Mouse (Mus musculus): ENCODE measurements around the gene Zbtb16. TPM values are rescaled to one million over a fixed set of nuclear protein-coding genes. Genes with fewer than 3 reads are reported as not detected.

Gene Zbtb16
- polyA plus RNA-seq, 1 experiment from 2014 or later, result 5.6 TPM

GRCm38 (mm10) chr9:48823319-48823705, 12.7 kb downstream of the Zbtb16 start:
- H3K4me2 ChIP-seq, result no peak overlapping the region

GRCm38 (mm10) chr9:48822586-48823318, 13.3 kb downstream of the Zbtb16 start:
- Histone ChIP-seq H3K4me3 (replicated peaks) (no peak overlapping the region), H3K4me1 (peaks cover 43% of the 10 kb centered on the region), H3K27ac (no peak overlapping the region), H3K4me2 (peak overlapping the region; percentile 29), H3K9ac (no peak overlapping the region), H3K9me3 (no peaks in the 10 kb centered on the region), H3K27me3 (peaks cover 23% of the 10 kb centered on the region), H3K36me3 (replicated peaks) (no peaks in the 10 kb centered on the region)
- 17% methylated on average over 18 of the region's 18 CpGs for whole genome bisulfite sequencing
- peak; percentile 33; the same call in 1 of the 2 replicates for ATAC-seq (ENCODE audit: low FRiP score)

More at GRCm38 (mm10) chr9:48823319-48823705, 12.7 kb downstream of the Zbtb16 start:
- Histone ChIP-seq H3K4me3 (replicated peaks) (no peak overlapping the region), H3K27ac (no peak overlapping the region), H3K9me3 (no peaks in the 10 kb centered on the region), H3K9ac (no peak overlapping the region), H3K36me3 (replicated peaks) (no peaks in the 10 kb centered on the region), H3K4me1 (peaks cover 43% of the 10 kb centered on the region), H3K27me3 (peaks cover 23% of the 10 kb centered on the region)
- no peak for ATAC-seq (ENCODE audit: low FRiP score)
- 13% methylated on average over 7 of the region's 7 CpGs for WGBS

DNA sequence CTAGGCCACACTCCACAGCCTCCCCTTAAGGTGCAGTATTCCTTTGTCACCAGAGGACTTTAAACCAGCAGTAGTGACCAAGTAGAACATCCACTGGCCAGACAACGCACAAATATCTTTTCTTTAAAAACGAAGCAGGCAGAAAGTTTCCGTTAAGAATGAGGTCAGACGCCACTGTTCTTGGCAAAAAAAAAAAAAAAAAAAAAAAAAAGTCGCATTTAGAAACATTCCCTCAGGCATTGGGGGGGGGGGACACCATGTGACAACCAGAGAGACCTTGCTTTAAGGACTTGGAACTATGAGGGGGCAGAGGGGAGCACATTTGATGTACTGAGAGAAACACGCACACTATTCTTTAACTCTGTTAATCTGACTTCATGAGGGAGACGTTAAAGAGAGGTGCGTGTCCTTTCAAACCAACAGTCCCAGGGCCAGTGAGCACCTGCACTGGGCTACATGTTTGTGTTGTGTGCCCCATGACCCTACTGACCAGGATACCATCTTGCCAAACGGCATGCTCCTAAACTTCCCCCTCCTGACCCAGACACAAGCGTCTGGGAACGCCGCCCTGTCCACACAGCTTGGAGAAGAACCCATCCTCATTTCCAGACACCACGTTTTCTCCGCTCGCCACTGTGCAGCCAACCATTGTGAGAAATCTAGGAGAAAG, 14.0 kb downstream of the Zbtb16 start:
- WGBS, result 62% methylated on average over 15 of the region's 15 CpGs
- peaks cover 23% of the 10 kb centered on the region for H3K27me3 ChIP-seq
- no peak overlapping the region for H3K9ac ChIP-seq
- H3K36me3 ChIP-seq (replicated peaks), result no peaks in the 10 kb centered on the region
- no peak overlapping the region for H3K4me2 ChIP-seq
- H3K4me1 ChIP-seq, result peaks cover 43% of the 10 kb centered on the region
- H3K27ac ChIP-seq, result no peak overlapping the region
- H3K4me3 ChIP-seq (replicated peaks), result no peak overlapping the region
- no peak for ATAC-seq (ENCODE audit: low FRiP score)
- no peaks in the 10 kb centered on the region for H3K9me3 ChIP-seq

DNA sequence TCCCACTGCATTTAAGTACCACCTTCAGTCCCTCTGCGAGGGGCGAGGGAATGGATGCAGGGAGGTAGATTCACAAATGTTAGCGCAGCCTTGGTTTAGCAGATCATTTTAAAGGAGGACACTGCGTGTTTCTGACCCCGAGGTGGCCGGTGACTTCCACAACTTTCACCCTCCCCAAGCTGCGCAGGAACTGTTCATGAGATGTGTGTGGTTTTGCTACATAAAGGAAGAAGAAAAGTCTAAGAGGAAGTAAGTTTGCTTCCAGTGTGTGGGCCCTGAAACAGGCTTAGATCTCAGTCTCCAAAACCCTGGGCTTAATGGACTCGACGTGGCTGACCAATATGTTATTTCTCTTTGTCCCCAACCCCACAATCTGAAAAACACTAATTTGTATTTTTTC, 14.6 kb downstream of the Zbtb16 start:
- Histone ChIP-seq H3K36me3 (replicated peaks) (no peaks in the 10 kb centered on the region), H3K4me1 (peaks cover 43% of the 10 kb centered on the region), H3K27ac (no peak overlapping the region), H3K27me3 (peaks cover 21% of the 10 kb centered on the region), H3K4me2 (no peak overlapping the region), H3K9me3 (no peaks in the 10 kb centered on the region), H3K9ac (no peak overlapping the region), H3K4me3 (replicated peaks) (no peak overlapping the region)
- no peak for ATAC-seq (ENCODE audit: low FRiP score)
- 79% methylated on average over 9 of the region's 9 CpGs for WGBS

- no peaks in the 10 kb centered on the region for H3K9me3 ChIP-seq
- WGBS, result 16% methylated on average over 3 of the region's 3 CpGs
- H3K4me3 ChIP-seq (replicated peaks), result no peak overlapping the region
- ATAC-seq (ENCODE audit: low FRiP score), result no peak
- H3K27ac ChIP-seq, result no peak overlapping the region
- no peaks in the 10 kb centered on the region for H3K36me3 ChIP-seq (replicated peaks)
- no peak overlapping the region for H3K4me2 ChIP-seq
- no peak overlapping the region; the same call in 1 of the 2 replicates for H3K9ac ChIP-seq
- peaks cover 43% of the 10 kb centered on the region for H3K4me1 ChIP-seq
- peaks cover 17% of the 10 kb centered on the region for H3K27me3 ChIP-seq
Observed at GRCm38 (mm10) chr9:48820791-48821190, 15.2 kb downstream of the Zbtb16 start.

- 92% methylated on average over 10 of the region's 10 CpGs for WGBS
- H3K4me1 ChIP-seq, result peaks cover 42% of the 10 kb centered on the region
- ATAC-seq (ENCODE audit: low FRiP score), result no peak
- no peaks in the 10 kb centered on the region for H3K9me3 ChIP-seq
- H3K27ac ChIP-seq, result no peak overlapping the region
- peaks cover 13% of the 10 kb centered on the region for H3K27me3 ChIP-seq
- no peaks in the 10 kb centered on the region for H3K36me3 ChIP-seq (replicated peaks)
- H3K4me2 ChIP-seq, result no peak overlapping the region
- H3K4me3 ChIP-seq (replicated peaks), result no peak overlapping the region
- no peak overlapping the region for H3K9ac ChIP-seq
Observed at GRCm38 (mm10) chr9:48819695-48820094, 16.3 kb downstream of the Zbtb16 start.

- Histone ChIP-seq H3K4me1 (peaks cover 42% of the 10 kb centered on the region), H3K9me3 (no peaks in the 10 kb centered on the region), H3K27me3 (peaks cover 8% of the 10 kb centered on the region), H3K27ac (no peak overlapping the region), H3K4me3 (replicated peaks) (no peak overlapping the region), H3K36me3 (replicated peaks) (no peaks in the 10 kb centered on the region), H3K4me2 (no peak overlapping the region), H3K9ac (no peak overlapping the region)
- ATAC-seq (ENCODE audit: low FRiP score), result no peak
- WGBS, result 75% methylated on average over 3 of the region's 3 CpGs
Observed at GRCm38 (mm10) chr9:48819137-48819536, 16.9 kb downstream of the Zbtb16 start.

- ATAC-seq (ENCODE audit: low FRiP score), result no peak
- Histone ChIP-seq H3K9me3 (no peaks in the 10 kb centered on the region), H3K27me3 (peaks cover 8% of the 10 kb centered on the region), H3K36me3 (replicated peaks) (no peaks in the 10 kb centered on the region), H3K4me1 (peaks cover 33% of the 10 kb centered on the region), H3K27ac (no peak overlapping the region), H3K4me2 (no peak overlapping the region), H3K4me3 (replicated peaks) (no peak overlapping the region), H3K9ac (no peak overlapping the region)
- 90% methylated on average over 4 of the region's 4 CpGs for WGBS
Observed at GRCm38 (mm10) chr9:48817907-48818306, 18.1 kb downstream of the Zbtb16 start.

- no peak overlapping the region for H3K9ac ChIP-seq
- no peak overlapping the region for H3K4me3 ChIP-seq (replicated peaks)
- no peaks in the 10 kb centered on the region for H3K9me3 ChIP-seq
- peaks cover 28% of the 10 kb centered on the region for H3K4me1 ChIP-seq
- H3K27me3 ChIP-seq, result peaks cover 3% of the 10 kb centered on the region; the same call in 1 of the 2 replicates
- no peak for ATAC-seq (ENCODE audit: low FRiP score)
- no peak overlapping the region for H3K27ac ChIP-seq
- H3K36me3 ChIP-seq (replicated peaks), result no peaks in the 10 kb centered on the region
- no peak overlapping the region for H3K4me2 ChIP-seq
- 88% methylated on average over 7 of the region's 7 CpGs for WGBS
Observed at GRCm38 (mm10) chr9:48817399-48817793, 18.6 kb downstream of the Zbtb16 start.

DNA sequence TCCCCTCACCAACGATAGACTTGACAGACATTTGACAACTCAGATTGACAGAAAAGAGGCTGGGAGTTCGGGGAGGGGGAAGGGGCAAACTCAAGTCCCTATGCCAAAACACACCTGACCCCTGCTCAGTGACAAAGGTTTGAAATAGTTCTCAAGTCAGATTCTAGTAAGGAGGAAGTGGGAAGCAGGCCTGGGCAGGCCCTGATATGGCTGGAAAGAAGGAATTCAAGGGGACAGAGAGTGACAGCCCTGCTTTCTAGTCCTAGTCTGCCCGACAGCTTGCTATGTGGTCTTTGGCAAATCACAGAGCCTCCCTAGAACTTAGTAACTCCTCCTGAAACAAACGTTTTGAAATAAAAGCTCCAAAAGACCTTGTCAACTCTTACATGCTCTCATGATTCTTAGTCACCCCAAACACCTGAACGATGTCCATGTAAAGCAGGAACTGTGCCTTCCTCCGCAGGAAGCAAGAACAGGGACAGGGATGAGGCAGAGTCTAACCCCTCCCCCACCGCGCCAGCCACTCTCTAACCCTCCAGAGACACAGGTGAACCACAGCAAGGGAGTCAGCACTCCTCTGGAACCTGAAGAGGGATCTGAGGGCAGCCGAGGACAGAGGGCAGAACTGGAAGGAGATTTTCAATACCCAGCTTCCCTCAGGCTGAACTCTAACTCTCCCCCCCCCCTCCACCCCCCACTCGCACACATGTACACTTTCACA, 19.2 kb downstream of the Zbtb16 start:
- Histone ChIP-seq H3K36me3 (replicated peaks) (no peaks in the 10 kb centered on the region), H3K9ac (no peak overlapping the region), H3K4me1 (peaks cover 22% of the 10 kb centered on the region), H3K4me3 (replicated peaks) (no peak overlapping the region), H3K4me2 (no peak overlapping the region), H3K27me3 (no peaks in the 10 kb centered on the region), H3K27ac (no peak overlapping the region), H3K9me3 (no peaks in the 10 kb centered on the region)
- no peak for ATAC-seq (ENCODE audit: low FRiP score)
- 62% methylated on average over 10 of the region's 10 CpGs for WGBS

DNA sequence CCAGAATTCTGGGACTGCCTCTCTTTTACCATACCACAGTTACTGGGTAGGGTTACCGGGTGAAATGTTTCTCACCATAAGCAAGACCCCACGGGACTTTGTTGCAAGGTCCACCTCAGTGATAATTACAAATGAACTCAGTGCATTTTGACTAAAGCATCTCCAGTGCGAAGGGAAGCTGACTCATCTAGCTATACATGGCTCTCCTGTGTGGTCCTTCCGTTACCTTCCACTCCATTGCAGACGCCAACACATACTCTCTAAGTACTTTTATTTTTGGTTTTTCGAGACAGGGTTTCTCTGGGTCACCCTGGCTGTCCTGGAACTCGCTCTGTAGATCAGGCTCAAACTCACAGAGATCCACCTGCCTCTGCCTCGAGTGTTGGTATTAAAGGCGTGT, 19.9 kb downstream of the Zbtb16 start:
- 91% methylated on average over 9 of the region's 9 CpGs for WGBS
- no peaks in the 10 kb centered on the region for H3K36me3 ChIP-seq (replicated peaks)
- peaks cover 18% of the 10 kb centered on the region for H3K4me1 ChIP-seq
- H3K27ac ChIP-seq, result no peak overlapping the region
- no peaks in the 10 kb centered on the region for H3K9me3 ChIP-seq
- no peak overlapping the region for H3K4me3 ChIP-seq (replicated peaks)
- H3K4me2 ChIP-seq, result no peak overlapping the region
- H3K9ac ChIP-seq, result no peak overlapping the region
- no peak for ATAC-seq (ENCODE audit: low FRiP score)
- H3K27me3 ChIP-seq, result no peaks in the 10 kb centered on the region

DNA sequence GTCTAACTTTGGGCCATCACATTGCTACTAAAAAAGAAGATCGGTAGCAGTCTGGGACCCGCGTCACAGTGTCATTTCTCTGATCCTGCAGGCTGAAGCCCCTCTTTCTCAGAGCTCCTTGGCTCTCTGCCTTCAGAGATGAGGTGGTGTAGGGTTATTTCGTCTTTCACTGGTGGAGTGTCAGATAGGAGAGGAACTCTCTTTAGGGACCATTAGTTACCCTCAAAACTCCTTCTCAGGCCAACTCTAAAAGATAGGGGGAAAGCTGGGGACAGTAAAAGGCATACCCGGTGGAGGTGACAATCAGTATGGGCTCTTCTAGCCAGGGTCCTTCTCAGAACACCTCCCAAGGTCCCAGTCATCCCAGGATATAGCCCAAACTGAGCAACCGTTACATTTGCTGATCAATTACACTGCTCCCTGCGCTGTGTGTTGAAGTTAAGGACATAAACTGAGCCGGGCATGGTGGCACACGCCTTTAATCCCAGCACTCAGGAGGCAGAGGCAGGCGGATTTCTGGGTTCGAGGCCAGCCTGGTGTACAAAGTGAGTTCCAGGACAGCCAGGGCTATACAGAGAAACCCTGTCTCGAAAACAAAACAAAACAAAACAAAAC, 21.0 kb downstream of the Zbtb16 start:
- Histone ChIP-seq H3K4me1 (peaks cover 9% of the 10 kb centered on the region), H3K9me3 (no peaks in the 10 kb centered on the region), H3K36me3 (replicated peaks) (no peaks in the 10 kb centered on the region), H3K27ac (no peak overlapping the region), H3K4me3 (replicated peaks) (no peak overlapping the region), H3K9ac (no peak overlapping the region), H3K27me3 (no peaks in the 10 kb centered on the region), H3K4me2 (no peak overlapping the region)
- 88% methylated on average over 12 of the region's 12 CpGs for WGBS
- no peak for ATAC-seq (ENCODE audit: low FRiP score)

Data from forebrain, embryonic 12.5 days (tissue).